Comparison of ENCODE assay signal across 28 mouse cellular contexts in the genomic region with DNA sequence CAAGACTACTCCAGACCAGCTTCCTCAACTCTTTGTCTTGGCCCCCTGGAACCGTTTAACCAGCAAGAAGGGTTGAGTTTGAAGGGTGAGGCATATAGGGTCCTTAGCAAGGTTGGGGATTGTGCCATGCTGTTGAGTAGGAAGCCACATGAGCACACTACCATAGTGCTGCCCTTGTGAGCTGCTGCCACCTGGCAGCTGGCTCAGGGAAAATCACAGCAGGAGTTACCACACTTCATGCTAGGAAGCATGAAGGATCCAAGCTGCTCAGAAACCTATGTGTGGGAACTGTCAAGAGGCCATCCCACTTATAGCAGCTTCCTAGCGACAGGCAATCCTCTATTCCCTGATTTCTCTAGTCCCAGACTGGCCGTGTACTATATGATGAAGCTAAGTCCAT. TPM values are rescaled to one million over a fixed set of nuclear protein-coding genes. Genes with fewer than 3 reads are reported as not detected.
DNase-seq lines count a peak whose midpoint lies in the region; ATAC-seq and TF ChIP-seq lines count a peak whose summit lies in the region.
"Had no signal": no experiment of that assay in that cellular context is flagged by ENCODE, and none has a peak within 500 bp of the region (broad histone marks: within the 10 kb centered on the region; RNA-seq: fewer than 3 reads in every experiment).

No protein-coding gene starts in this region.

- peak; percentile 22; the same call in 1 of the 2 replicates for ATAC-seq in frontal cortex, adult (ENCODE audit: low TSS enrichment)
- ATAC-seq: CD4-positive, CD25-positive, alpha-beta regulatory T cell, adult 4 months had no signal

- H3K36me3 ChIP-seq in kidney, adult 2 months (ENCODE audit: control insufficient read depth, insufficient read depth, low read length) = no peaks in the 10 kb centered on the region
- H3K36me3 ChIP-seq: embryonic facial prominence, embryonic 12.5 days; heart, embryonic 15.5 days; hindbrain, embryonic 15.5 days; limb, embryonic 13.5 days; liver, embryonic 15.5 days; neural tube, embryonic 13.5 days; stomach, embryonic 15.5 days had no signal

- TF ChIP-seq POLR2A in kidney, adult 2 months (IDR thresholded peaks at IDR 0.05; ENCODE audit: low read depth, low read length) = no peak
- TF ChIP-seq POLR2A in lung, adult 2 months (IDR thresholded peaks at IDR 0.05; ENCODE audit: borderline replicate concordance, extremely low read depth, low read depth, low read length) = no peak

- peak overlapping the region; percentile 41; the same call in 1 of the 2 replicates for H3K27ac ChIP-seq in kidney, adult 2 months (ENCODE audit: insufficient read depth, low read depth, low read length)
- H3K27ac ChIP-seq: embryonic facial prominence, embryonic 12.5 days; forebrain, embryonic 13.5 days; hindbrain, embryonic 15.5 days; limb, embryonic 13.5 days; liver, embryonic 15.5 days; neural tube, embryonic 13.5 days; stomach, embryonic 15.5 days had no signal

- H3K4me1 ChIP-seq in kidney, adult 2 months (ENCODE audit: control insufficient read depth, insufficient read depth, low read length) = peaks cover 13% of the 10 kb centered on the region; the same call in 1 of the 2 replicates
- H3K4me1 ChIP-seq in lung, adult 2 months (ENCODE audit: control insufficient read depth, insufficient read depth, low read length) = peaks cover 11% of the 10 kb centered on the region
- H3K4me1 ChIP-seq: liver, embryonic 15.5 days had no signal

- H3K27me3 ChIP-seq in kidney, adult 2 months (replicated peaks; ENCODE audit: control insufficient read depth, insufficient read depth, low read length) = no peaks in the 10 kb centered on the region
- H3K27me3 ChIP-seq: embryonic facial prominence, embryonic 12.5 days; forebrain, embryonic 13.5 days; liver, embryonic 15.5 days; stomach, embryonic 15.5 days had no signal

- TF ChIP-seq CTCF in kidney, adult 2 months (conservative IDR thresholded peaks at IDR 0.05; ENCODE audit: insufficient read depth, insufficient read length, low read depth, low read length) = peak; percentile 49
- TF ChIP-seq CTCF in lung, adult 2 months (IDR thresholded peaks at IDR 0.05; ENCODE audit: insufficient read depth, low read length) = peak; percentile 21; the same call in 1 of the 2 replicates

- H3K4me3 ChIP-seq in kidney, adult 2 months (ENCODE audit: insufficient read depth, low read depth, low read length) = no peak overlapping the region
- peak overlapping the region; percentile 20 for H3K4me3 ChIP-seq in lung, adult 2 months (replicated peaks; ENCODE audit: extremely low read depth, low read depth, low read length)
- H3K4me3 ChIP-seq: embryonic facial prominence, embryonic 12.5 days; forebrain, embryonic 13.5 days; heart, embryonic 15.5 days; hindbrain, embryonic 15.5 days; limb, embryonic 13.5 days; liver, embryonic 15.5 days; myocyte; neural tube, embryonic 13.5 days; stomach, embryonic 15.5 days had no signal

- DNase-seq in frontal cortex, postnatal 25 days (ENCODE audit: low spot score in 2 of 2) = no peak
- peak; percentile 24 for DNase-seq in kidney, adult 2 months
- DNase-seq in kidney, postnatal 36 days = no peak
- DNase-seq in lung, adult 2 months = no peak
- DNase-seq in lung, postnatal 14 days = no peak
- peak; percentile 62 for DNase-seq in brain, adult 2 months (ENCODE audit: low read depth, low spot score)
- no peak for DNase-seq in thymus, postnatal 25 days
- DNase-seq: adrenal gland, postnatal 36 days; cerebellum, adult 11 months; gastrocnemius, postnatal 36 days; kidney, postnatal 10 days; layer of hippocampus, postnatal 36 days; lung, postnatal 36 days; midbrain, embryonic 14.5 days; right cerebral cortex, adult 18-20 months; right cerebral cortex, postnatal 4 days; thymus, adult 2 months had no signal

- WGBS in kidney, adult 2 months = 88% methylated on average over 3 of the region's 3 CpGs
- WGBS in lung, adult 2 months = 81% methylated on average over 3 of the region's 3 CpGs

RNA-seq across cellular contexts. Expression of gene Fam107a, which starts 9.2 kb away (rescaled TPM):
- polyA plus RNA-seq in kidney, adult 2 months (2012; rRNA removed) = 119 and 151 TPM in 2 replicates
- polyA plus RNA-seq in lung, adult 2 months (2012; rRNA removed) = 8.5 and 12.1 TPM in 2 replicates
- polyA plus RNA-seq: CD4-positive, CD25-positive, alpha-beta regulatory T cell, adult 4 months had no signal

RNA-seq across cellular contexts. Expression of gene Acox2, which starts 49.5 kb away (rescaled TPM):
- 190 and 252 TPM in 2 replicates for polyA plus RNA-seq in kidney, adult 2 months (2012; rRNA removed)
- 12.7 and 24.4 TPM in 2 replicates for polyA plus RNA-seq in lung, adult 2 months (2012; rRNA removed)
- polyA plus RNA-seq: CD4-positive, CD25-positive, alpha-beta regulatory T cell, adult 4 months; embryonic facial prominence, embryonic 12.5 days; forebrain, embryonic 13.5 days; heart, embryonic 15.5 days; limb, embryonic 13.5 days; midbrain, embryonic 14.5 days; neural tube, embryonic 13.5 days had no signal

Comparison
In these comparisons a context has a peak if more than half of its experiments do, and no peak if none do; other contexts are left out.
1. DNase-seq: peak in kidney, adult 2 months (single experiment) and brain, adult 2 months (single experiment); none in frontal cortex, postnatal 25 days (0 of 2), kidney, postnatal 36 days (0 of 2), lung, adult 2 months (single experiment), lung, postnatal 14 days (single experiment) and thymus, postnatal 25 days (single experiment).